Mouse (Mus musculus) small intestine, adult 2 months (tissue): ENCODE measurements at regions not wholly inside any gene's neighbourhood (a gene's known extent, or its start where the extent isn't known, plus 50 kb on each side); places are given as distances from the start of the nearest gene placed in this dataset.

Source experiments
- CTCF ChIP-seq: fragments of 200-500 bp; IDR thresholded peaks from 2 replicates; pipeline ENCODE4 v1.5.1; 2012; ENCODE audit warnings: low read depth, mild to moderate bottlenecking, control low read depth, inconsistent platforms, low read length, moderate library complexity, mixed read lengths; ENCODE audit not compliant: insufficient replicate concordance, insufficient read length; ENCODE audit errors: extremely low read depth
- POLR2A ChIP-seq: fragments of 200-500 bp; IDR thresholded peaks from 2 replicates; pipeline ENCODE4 v1.6.1; 2012; ENCODE audit warnings: low read depth, mild to moderate bottlenecking, control low read depth, inconsistent platforms, low read length, moderate library complexity

GRCm38 (mm10) chr1:168049965-168050364 is 360.9 kb downstream of the Lmx1a start:
- no peak for TF ChIP-seq POLR2A
- no peak for TF ChIP-seq CTCF
